Mouse (Mus musculus): ENCODE results near the gene Hist1h2bn.
"Not testable (repeated sequence)": the region's sequence is repeated elsewhere in the genome, so short reads cannot be mapped to it uniquely, and the experiment has no call there.

Hist1h2bn gene

DNA sequence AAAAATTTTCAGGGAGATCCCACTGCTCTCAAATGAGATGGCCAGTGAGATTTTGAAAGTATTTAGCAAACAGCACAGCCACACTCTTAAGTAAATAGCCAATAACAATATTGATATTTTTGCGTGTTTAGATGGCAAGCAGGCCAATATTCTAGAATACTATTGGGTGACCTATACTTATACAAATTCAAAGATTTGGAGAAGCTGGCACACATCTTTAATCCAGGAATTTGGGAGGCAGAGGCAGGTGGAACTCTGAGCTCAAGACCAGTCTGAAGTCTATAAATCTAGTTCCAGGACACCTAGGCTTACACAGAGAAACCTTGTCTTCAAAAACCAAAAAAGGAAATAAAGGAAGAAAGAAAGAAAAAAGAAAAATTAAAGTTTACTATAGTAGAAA lies 27.7 kb downstream of the Hist1h2bn start:
- DNase-seq (ENCODE audit: low read depth), result no peak

GRCm38 (mm10) chr13:21782361-21783254 lies 28.7 kb downstream of the Hist1h2bn start:
- DNase-seq (ENCODE audit: low read depth), result peak; percentile 66

GRCm38 (mm10) chr13:21783255-21783617 lies 29.3 kb downstream of the Hist1h2bn start, which contains the start of gene Hist1h3i:
Gene Hist1h3i, minus strand, starts transcription at chr13:21783370.
- peak; percentile 91 for DNase-seq (ENCODE audit: low read depth)

DNA sequence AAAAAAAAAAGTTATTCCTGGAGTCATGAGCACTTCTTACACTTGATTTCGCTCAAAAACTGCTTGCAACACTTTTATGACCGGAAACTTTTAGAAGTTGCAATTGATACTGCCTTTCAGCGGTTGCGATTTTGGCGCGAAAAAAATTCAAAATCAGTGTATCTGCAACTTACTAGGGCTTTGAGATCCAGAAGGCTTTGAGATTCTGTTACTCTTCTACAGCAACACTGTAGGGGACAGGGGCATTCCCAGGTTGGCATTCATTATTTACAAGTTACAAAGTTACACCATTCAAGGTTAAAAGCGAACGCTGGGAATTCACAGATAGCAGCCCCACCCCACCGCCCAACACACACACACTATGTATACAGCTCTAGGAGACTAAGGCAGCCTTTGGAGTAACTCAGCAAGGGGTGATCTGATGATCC lies 29.8 kb downstream of the Hist1h2bn start:
- peak; percentile 80 for DNase-seq (ENCODE audit: low read depth)

DNA sequence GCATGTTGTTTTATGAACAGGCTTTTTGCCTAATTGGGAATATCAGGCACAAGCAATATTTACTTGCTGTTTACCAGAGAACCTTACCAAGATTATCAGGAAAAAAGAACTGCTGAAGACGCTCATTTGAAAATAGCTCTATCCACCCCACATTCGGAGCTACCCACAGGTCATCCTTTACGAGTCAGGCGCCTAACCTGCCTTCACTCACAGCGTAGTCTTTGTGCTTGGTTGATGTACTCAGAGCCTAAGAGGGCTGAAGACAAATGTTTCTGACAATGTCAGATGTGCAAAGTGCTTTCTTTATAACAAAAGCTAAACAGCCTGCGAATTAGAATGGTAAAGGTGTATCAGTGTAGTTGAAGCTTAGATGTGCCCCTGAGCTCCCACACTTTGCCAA lies 30.4 kb downstream of the Hist1h2bn start:
- no peak for DNase-seq (ENCODE audit: low read depth)

DNA sequence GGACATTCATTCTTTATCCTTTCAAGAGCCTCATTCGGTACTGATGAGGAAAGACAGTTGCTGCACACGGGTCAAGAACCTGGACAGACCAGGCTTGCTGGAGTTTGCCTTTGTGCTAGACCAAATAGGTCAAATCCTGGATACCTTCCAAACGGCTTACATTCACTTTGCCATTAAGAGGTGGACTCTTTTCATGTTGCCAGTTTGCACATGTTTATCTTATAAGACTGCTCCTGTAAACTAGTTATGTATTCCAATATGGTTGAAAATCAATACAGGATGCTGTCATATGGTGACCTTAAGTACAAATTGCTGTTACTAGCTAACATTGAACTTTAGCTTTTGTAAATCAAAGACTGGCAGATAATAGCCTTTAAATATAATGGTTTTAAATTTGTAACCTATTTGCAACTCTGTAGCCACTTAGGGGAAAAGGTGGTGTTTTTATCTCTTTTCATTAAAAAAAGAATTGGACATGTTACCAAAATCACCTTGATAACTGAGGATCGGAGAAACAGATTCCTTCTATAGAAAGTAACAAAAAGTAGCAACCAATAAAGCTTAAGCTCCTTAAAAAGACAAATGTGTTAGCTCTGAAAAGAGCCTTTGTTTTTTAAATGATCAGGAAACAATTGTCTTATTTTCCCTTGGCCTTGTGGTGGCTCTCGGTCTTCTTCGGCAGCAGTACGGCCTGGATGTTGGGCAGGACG lies 32.4 kb downstream of the Hist1h2bn start:
- DNase-seq (ENCODE audit: low read depth), result peak; percentile 54

GRCm38 (mm10) chr13:21786899-21787629 lies 33.1 kb downstream of the Hist1h2bn start, which contains the start of the genes Hist1h2an and Hist1h2bp:
Gene Hist1h2an, minus strand, starts transcription at chr13:21787218.
Gene Hist1h2bp, plus strand, starts transcription at chr13:21787461.
- DNase-seq (ENCODE audit: low read depth), result peak; percentile 95

DNA sequence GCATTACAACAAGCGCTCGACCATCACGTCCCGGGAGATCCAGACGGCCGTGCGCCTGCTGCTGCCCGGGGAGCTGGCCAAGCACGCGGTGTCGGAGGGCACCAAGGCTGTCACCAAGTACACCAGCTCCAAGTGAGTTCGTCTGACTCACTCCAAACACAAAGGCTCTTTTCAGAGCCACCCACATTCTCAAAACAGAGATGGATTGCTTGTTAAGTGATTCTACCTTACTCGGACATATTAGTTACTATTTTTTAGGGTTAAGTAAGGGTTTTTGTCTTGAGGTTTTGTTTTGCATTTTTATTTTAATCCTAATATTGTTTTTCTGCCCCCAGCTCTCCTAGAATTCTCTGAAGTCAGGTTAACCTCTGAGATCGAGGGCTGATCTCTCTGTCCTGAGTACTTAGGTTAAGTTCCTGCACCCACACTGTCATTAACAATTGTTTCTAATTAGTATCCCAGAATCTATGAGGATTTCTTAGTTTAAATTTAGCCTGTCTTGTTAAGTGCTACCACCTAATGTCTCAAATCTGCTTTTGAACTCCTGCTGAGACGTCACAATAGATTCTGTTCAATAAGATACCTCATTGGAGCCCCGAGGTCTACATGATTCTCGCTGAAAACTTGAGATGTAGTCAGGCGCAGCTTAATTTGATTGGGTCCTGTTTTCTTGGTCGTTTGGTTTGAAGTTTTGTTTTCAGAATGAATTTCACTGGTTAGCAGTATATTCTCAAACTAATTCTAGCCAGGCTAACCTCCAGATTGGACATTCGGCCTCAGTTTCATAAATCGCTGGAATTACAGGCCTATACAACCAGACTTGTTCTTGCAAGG lies 34.1 kb downstream of the Hist1h2bn start:
- DNase-seq (ENCODE audit: low read depth), result peak; percentile 34

GRCm38 (mm10) chr13:21789925-21790324 lies 36.0 kb downstream of the Hist1h2bn start:
- DNase-seq (ENCODE audit: low read depth), result no peak

DNA sequence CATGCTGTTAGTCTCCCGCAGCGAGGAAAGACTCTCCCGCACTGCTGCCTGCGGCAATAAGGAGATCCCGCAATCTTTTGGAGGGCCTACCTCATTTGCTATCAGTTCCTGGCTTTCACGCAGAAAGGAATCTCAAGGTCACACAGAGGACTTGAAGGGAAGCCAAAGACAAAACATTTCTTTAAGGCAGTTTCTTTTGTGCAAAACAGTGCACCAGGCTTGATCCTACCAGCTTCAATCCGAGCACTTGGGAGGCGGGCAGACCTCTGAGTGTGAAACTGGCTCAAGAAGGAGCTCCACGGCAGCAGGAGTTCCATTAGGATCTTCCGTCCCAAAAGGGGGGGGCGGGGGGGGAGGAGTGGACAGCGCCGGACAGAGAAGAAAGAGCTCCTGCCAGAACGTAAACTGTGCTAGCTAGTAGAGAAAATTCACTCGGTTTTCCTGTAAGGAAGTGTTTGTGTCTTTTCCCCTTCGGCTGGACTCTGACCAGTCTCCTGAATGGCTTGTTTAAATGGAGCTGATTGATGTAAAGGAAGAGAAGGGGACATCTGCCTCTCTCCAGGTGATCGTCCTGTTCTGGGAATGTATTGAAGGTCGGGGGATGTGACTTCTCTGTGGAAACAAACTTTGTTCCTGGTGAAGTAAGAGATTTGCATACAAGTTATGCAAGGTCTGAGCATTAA lies 36.8 kb downstream of the Hist1h2bn start:
- DNase-seq (ENCODE audit: low read depth), result no peak

- no peak for DNase-seq (ENCODE audit: low read depth)
Measured at GRCm38 (mm10) chr13:21795584-21795983, 41.7 kb downstream of the Hist1h2bn start.

DNA sequence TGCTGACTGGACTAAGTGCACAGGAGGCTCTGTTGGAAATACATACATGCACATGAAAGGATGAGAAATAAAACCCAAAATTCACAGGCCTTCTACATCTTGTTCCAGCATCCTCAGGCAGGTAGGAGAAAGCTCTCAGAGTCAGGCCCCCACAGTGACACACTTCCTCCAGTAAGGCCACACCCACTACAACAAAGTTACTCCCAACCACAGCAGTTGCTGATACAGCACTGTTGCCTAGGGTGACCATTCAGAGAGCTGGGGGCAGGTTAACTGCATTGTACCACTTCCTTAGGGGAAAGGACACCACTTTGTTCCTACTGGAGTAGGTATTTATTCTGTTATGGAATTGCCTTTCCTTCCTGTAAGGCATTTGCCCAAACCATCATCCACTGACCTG lies 43.2 kb downstream of the Hist1h2bn start:
- not testable (repeated sequence) for DNase-seq (ENCODE audit: low read depth)

- DNase-seq (ENCODE audit: low read depth), result not testable (repeated sequence)
Measured at GRCm38 (mm10) chr13:21803058-21803457, 49.1 kb downstream of the Hist1h2bn start.
